Mouse (Mus musculus) liver, embryonic 16.5 days (tissue): ENCODE data around the gene E2f6. TPM values are rescaled to one million over a fixed set of nuclear protein-coding genes. Genes with fewer than 3 reads are reported as not detected.

ENCODE experiments used
- ATAC-seq: fragments of 200-750 bp; cut with Nextera tagmentation; 2 replicates; pipeline ENCODE4 v1.8.0; 2017; ENCODE audit warnings: low read depth, mild to moderate bottlenecking, moderate number of reproducible peaks, moderate library complexity
- H3K27ac ChIP-seq: fragments of 300-500 bp; sonication (generic); 2 replicates; pipeline ENCODE4 v1.5.1; 2014; ENCODE audit warnings: mild to moderate bottlenecking, low read length
- H3K27me3 ChIP-seq: fragments of 300-500 bp; sonication (generic); 2 replicates; pipeline ENCODE4 v1.6.1; 2014; ENCODE audit warnings: low read depth, low read length, mixed read lengths; ENCODE audit not compliant: control insufficient read depth, insufficient read depth
- H3K36me3 ChIP-seq: fragments of 300-500 bp; sonication (generic); 2 replicates; pipeline ENCODE4 v1.6.1; 2014; ENCODE audit warnings: mild to moderate bottlenecking; ENCODE audit not compliant: control insufficient read depth, insufficient read depth
- H3K4me1 ChIP-seq: fragments of 300-500 bp; sonication (generic); 2 replicates; pipeline ENCODE4 v1.6.1; 2014; ENCODE audit warnings: low read depth, low read length, mixed read lengths; ENCODE audit not compliant: control insufficient read depth
- H3K4me2 ChIP-seq: fragments of 300-500 bp; sonication (generic); 2 replicates; pipeline ENCODE4 v1.6.1; 2014; ENCODE audit warnings: low read depth, low read length, mixed read lengths
- H3K4me3 ChIP-seq: fragments of 300-500 bp; sonication (generic); 2 replicates; pipeline ENCODE4 v1.5.1; 2014; ENCODE audit warnings: low read depth, mild to moderate bottlenecking, low read length
- H3K9ac ChIP-seq: fragments of 300-500 bp; sonication (generic); 2 replicates; pipeline ENCODE4 v1.6.1; 2014; ENCODE audit warnings: low read depth, low read length
- H3K9me3 ChIP-seq: fragments of 300-500 bp; sonication (generic); replicated peaks from 2 replicates; pipeline ENCODE4 v1.6.1; 2016; ENCODE audit warnings: low read length; ENCODE audit not compliant: control insufficient read depth
- WGBS: fragments of 180-500 bp; shearing (Covaris S2); extraction: QIAGEN DNeasy Blood & Tissue Kit; methylation state at CpG from one replicate; pipeline ENCODE4 v1.1.7; 2014; ENCODE audit not compliant: insufficient replicate concordance; 5-methylcytosine and 5-hydroxymethylcytosine counted together
- polyA plus RNA-seq: library from polyadenylated mRNA; unstranded; fragments of >200 nt; fragmentation: Nextera tagmentation; extraction: Ambion mirVana; gene quantifications from 2 replicates; pipeline ENCODE4 v1.2.1, GENCODE M21; 2015

The E2f6 gene
- polyA plus RNA-seq, 1 experiment from 2014 or later, result 13.8 TPM

DNA sequence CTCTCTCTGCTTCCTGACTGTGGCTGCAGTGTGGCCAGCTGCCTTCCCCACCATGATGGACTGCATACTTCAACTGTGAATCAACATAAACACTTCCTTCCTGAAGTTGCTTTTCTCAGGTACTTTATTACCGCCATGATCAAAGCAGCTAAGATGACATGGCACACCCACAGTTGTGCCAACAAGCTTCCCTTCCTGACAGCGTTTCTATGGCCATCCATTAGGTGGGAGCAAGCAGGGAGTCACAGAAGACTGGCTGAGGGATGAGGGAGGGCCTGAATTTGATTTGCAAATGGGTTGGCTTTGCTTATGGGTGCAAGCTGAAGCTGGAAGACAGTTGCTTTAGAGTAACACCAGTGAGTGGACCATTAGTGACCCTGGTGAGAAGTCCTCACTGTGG lies 39.1 kb downstream of the E2f6 start:
- Histone ChIP-seq H3K36me3 (no peaks in the 10 kb centered on the region), H3K27ac (no peak overlapping the region), H3K4me3 (no peak overlapping the region), H3K4me2 (no peak overlapping the region), H3K27me3 (no peaks in the 10 kb centered on the region), H3K9ac (no peak overlapping the region), H3K4me1 (no peaks in the 10 kb centered on the region; the same call in 1 of the 2 replicates), H3K9me3 (no peaks in the 10 kb centered on the region)
- WGBS, result 40% methylated on average over 2 of the region's 2 CpGs
- ATAC-seq, result no peak

DNA sequence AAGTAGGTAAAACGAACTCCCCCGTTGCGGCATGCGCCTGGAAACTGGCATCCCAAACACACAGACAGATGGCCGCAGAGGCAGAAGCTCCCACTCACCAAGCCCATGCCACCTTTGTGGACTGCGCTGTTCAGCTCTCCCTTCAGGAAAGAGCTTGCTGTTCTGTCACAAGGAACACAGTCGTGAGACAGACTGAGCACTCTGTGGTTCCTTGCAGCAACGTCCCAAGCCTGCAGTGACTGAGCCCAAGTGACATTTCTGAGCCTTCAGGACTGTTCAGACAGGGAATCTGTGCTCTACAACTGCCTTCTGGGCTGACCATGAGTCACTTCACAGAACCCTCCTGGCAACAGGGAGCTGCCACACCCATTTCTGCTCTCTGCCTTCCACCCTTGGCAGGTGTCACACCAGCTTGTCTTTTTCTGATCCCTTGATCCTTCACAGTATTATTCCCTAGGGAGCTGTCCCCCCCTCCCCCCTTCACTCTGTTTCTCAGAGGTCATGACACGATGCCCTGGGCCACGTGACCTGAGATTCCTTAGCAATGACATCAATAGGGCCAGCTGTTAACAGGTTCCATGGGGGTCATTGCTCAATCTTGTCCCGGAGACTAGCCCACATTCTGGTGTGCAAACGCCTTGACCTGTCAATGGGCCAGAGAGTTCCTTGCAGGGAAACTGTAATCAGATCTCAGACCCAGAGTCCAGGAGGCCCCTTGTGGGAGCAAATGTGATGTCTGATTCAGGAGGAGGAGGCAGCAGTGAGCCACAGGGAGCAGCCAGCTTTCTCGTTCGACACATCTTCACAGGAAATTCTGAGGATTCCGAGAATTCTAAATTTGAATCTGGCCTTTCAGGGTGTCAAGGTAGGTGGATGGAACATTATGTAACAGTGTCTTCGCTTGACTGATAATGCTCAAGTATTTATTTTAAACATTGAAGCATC lies 39.9 kb downstream of the E2f6 start:
- no peak overlapping the region for H3K4me2 ChIP-seq
- no peak for ATAC-seq

DNA sequence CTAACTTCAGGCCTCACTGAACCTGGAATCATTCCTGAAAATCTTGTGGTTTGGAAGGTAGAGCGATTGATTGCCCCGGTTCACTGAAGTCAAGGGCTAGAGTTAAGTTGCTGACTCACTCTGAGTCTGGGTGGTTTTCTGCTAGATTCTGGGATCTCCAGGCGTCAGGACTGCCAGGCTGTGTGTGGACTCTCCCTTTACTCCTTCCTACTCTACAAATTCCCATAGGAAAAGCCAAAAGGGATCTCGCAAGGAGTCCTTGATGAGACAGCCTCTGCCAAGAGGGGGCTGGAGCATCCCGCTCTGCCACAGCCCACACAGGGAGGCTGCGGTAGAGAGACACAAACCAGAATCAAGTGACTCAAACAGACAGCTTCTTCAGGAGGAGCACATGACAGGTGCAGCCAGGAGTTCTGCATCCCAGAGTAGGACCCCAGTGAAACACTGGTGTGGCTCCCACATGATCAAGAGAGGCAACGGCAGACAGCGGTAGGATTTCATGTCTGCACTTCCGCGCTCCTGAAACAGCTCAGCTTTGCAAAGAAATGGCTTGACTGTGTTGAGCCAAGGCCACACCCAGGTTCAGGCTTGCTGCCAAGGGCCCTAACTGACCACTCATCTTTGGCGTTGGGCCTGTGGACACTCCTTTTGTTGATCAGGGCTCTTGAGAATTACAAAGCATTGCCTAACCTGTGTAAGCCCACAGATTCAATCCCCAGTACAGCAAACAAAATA lies 42.8 kb downstream of the E2f6 start:
- Histone ChIP-seq H3K4me1 (no peaks in the 10 kb centered on the region; the same call in 1 of the 2 replicates), H3K4me3 (no peak overlapping the region), H3K36me3 (no peaks in the 10 kb centered on the region), H3K9me3 (no peaks in the 10 kb centered on the region), H3K27me3 (no peaks in the 10 kb centered on the region), H3K9ac (no peak overlapping the region), H3K4me2 (no peak overlapping the region), H3K27ac (no peak overlapping the region)
- 66% methylated on average over 11 of the region's 11 CpGs for WGBS
- peak; percentile 63 for ATAC-seq

More for the DNA sequence above, 39.9 kb downstream of the E2f6 start:
- Histone ChIP-seq H3K4me3 (no peak overlapping the region), H3K9ac (no peak overlapping the region), H3K27ac (no peak overlapping the region), H3K36me3 (no peaks in the 10 kb centered on the region), H3K27me3 (no peaks in the 10 kb centered on the region), H3K4me1 (no peaks in the 10 kb centered on the region; the same call in 1 of the 2 replicates), H3K9me3 (no peaks in the 10 kb centered on the region)
- 50% methylated on average over 16 of the region's 16 CpGs for WGBS

DNA sequence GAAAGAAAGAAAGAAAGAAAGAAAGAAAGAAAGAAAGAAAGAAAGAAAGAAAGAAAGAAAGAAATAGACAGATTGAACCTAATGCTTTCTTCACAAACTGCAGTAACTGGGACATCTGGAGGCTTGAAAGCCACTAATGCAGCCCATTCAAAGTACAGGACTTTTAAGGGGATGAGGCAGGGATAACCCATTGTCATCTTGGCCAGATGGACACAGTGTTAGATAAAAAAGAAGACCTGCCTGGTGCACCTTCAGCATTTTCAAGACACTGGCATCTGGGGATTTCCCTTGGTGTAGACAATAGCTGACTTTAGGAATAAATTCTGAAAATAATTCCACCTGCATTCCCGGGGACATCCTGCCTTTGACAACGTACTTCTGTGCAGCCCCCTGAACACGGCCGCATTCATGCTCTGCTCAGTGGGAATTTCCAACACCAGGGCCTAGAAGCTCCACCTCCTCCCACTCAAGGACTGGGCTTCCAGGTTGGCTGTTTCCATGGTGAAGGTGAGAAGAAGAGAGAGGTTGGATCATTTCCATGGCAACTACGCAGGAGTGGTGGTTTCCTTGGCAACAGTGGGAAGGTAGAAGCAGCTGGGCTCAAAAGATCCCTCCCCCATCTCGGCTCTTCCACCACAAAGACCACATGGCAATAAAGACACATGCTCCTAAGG lies 45.0 kb downstream of the E2f6 start:
- WGBS, result 52% methylated on average over 6 of the region's 6 CpGs
- Histone ChIP-seq H3K9me3 (no peaks in the 10 kb centered on the region), H3K4me2 (no peak overlapping the region), H3K36me3 (no peaks in the 10 kb centered on the region), H3K9ac (no peak overlapping the region), H3K27me3 (no peaks in the 10 kb centered on the region), H3K27ac (no peak overlapping the region), H3K4me1 (no peaks in the 10 kb centered on the region; the same call in none of the 2 replicates), H3K4me3 (no peak overlapping the region)
- no peak for ATAC-seq

DNA sequence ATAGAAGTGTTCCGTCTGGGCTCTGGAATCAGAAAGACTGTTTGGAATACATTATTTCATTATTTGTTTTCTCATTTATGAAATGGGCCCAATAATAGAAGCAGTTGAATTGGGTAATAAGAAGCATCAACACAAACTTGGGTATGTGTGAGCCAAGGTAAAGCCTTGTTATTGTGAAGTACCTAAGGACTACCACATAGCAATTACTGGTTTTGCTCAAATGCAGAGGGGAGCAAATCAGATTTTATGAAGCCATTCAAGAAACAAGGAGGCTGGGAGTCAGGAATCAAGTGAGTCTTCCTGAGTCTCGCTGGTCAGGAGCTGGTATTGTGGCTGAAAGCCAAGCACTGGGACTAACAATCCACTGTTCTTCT lies 45.5 kb downstream of the E2f6 start:
- H3K9me3 ChIP-seq, result no peaks in the 10 kb centered on the region
- H3K4me3 ChIP-seq, result no peak overlapping the region
- no peaks in the 10 kb centered on the region; the same call in 1 of the 2 replicates for H3K4me1 ChIP-seq
- H3K4me2 ChIP-seq, result no peak overlapping the region
- WGBS, result 47% methylated on average over 2 of the region's 2 CpGs
- no peak for ATAC-seq
- H3K36me3 ChIP-seq, result no peaks in the 10 kb centered on the region
- no peaks in the 10 kb centered on the region for H3K27me3 ChIP-seq
- no peak overlapping the region for H3K27ac ChIP-seq
- H3K9ac ChIP-seq, result no peak overlapping the region

DNA sequence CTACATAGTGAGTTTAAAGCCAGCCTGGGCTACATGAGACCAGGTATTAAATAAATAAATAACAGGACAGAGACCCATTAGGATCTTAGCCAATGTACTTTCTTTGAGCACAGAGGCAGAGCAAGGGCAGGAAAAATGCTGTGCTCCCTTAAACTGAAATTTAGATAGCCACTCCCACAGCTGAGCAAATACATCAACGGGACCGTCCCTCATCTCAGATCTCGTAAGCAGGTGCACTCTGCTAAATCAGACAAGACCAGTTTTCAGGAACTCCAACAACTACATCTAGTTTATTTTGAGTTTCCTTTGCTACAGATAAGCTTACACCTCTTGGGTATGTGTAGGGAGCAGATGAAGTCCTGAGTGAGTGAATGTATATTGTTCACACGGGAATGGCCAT lies 47.3 kb downstream of the E2f6 start:
- Histone ChIP-seq H3K4me1 (no peaks in the 10 kb centered on the region; the same call in 1 of the 2 replicates), H3K36me3 (no peaks in the 10 kb centered on the region), H3K4me3 (no peak overlapping the region), H3K27me3 (no peaks in the 10 kb centered on the region), H3K9ac (no peak overlapping the region), H3K4me2 (no peak overlapping the region), H3K9me3 (no peaks in the 10 kb centered on the region), H3K27ac (no peak overlapping the region)
- 48% methylated on average over 4 of the region's 4 CpGs for WGBS
- ATAC-seq, result no peak

DNA sequence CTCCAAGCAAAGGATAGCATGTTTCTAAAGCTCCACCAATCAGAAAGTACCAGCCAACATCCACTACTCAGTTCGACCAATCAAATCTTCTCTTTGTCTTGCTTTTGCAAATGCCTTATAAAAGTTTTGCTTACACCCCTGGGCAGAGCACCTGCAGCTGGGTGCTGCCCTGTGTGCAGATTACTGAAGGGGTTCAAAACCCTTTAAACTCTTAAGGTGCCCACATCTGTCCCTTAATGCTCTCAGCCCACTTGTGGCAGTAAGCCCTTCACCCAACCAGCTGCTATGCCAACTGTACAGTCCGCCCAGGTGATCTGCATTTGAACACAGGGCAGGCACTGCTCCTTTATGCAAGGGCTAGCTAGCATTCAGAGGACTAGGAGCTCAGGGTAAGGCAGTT lies 49.0 kb downstream of the E2f6 start:
- no peak overlapping the region for H3K9ac ChIP-seq
- H3K4me3 ChIP-seq, result no peak overlapping the region
- no peak for ATAC-seq
- H3K36me3 ChIP-seq, result no peaks in the 10 kb centered on the region
- WGBS, result 52% methylated on average over 2 of the region's 2 CpGs
- no peaks in the 10 kb centered on the region for H3K9me3 ChIP-seq
- H3K4me1 ChIP-seq, result no peaks in the 10 kb centered on the region; the same call in 1 of the 2 replicates
- no peaks in the 10 kb centered on the region for H3K27me3 ChIP-seq
- H3K4me2 ChIP-seq, result no peak overlapping the region
- no peak overlapping the region for H3K27ac ChIP-seq

DNA sequence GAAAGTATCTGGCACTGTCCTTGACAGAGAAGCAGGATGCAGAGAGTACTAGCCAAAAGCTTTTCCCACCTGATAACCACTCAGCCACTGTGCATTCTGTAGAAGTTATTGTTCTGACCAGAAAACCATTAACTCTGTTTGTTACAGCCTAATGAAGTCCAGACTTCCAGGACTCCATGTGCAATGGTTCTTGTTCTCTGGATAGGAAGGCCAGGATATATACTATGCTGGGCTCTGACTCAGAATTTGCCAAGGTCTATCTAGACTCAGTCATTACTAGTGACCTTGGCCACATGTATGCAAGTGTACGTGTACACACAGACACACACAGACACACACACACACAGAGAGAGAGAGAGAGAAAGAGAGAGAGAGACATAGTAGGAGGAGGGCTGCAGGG lies 49.8 kb downstream of the E2f6 start:
- Histone ChIP-seq H3K27me3 (no peaks in the 10 kb centered on the region), H3K36me3 (no peaks in the 10 kb centered on the region), H3K9ac (no peak overlapping the region), H3K4me2 (no peak overlapping the region), H3K4me3 (no peak overlapping the region), H3K4me1 (no peaks in the 10 kb centered on the region; the same call in none of the 2 replicates), H3K9me3 (no peaks in the 10 kb centered on the region), H3K27ac (no peak overlapping the region)
- ATAC-seq, result no peak
- WGBS, result 40% methylated on average over 1 of the region's 1 CpGs
